Mouse (Mus musculus) NIH3T3 (cell line): Measurements from ENCODE around the gene Nepn.

Source experiments
- DNase-seq: peaks from one replicate; pipeline ENCODE4 v3.0.0-alpha.2; 2012; ENCODE audit warnings: low read depth

The Nepn gene

DNA sequence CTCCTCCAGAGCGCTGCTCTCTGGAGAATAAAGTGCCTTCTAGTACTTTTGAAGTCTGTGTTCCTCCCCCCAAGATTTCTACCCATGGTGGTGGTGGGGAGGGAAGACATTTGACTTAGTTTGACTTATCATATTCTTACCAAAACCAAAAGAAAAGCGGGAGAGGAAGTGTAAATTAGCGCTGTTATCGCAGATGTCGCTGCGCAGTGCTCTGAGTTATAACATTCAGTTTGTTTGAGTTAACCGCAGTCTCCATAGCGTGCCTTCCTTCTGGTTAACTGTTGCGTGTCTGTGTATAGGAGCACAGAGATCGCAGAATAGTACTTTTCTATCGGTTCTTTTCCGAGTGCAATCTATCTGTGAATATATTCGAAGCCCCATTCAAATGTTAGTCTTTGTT lies 16.4 kb downstream of the Nepn start:
- DNase-seq, result no peak

DNA sequence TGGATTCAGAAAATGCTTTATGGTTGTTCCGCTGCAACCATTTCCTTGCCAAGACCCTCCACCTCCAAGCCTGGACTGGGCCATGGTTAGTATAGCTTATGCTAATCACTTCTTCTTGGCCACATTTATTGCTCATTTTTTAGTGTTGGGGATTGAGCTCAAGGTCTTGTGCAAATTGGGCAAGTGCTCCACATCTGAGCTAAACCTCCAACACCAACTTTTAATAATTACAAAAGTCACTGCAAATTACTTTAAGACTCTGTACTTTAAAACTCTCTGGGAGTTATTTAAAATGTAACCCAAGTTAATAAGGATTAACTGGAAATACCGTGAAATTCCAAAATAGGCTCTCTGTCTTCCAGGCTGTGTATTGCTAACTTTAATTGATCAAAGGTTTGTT lies 18.8 kb downstream of the Nepn start:
- no peak for DNase-seq

DNA sequence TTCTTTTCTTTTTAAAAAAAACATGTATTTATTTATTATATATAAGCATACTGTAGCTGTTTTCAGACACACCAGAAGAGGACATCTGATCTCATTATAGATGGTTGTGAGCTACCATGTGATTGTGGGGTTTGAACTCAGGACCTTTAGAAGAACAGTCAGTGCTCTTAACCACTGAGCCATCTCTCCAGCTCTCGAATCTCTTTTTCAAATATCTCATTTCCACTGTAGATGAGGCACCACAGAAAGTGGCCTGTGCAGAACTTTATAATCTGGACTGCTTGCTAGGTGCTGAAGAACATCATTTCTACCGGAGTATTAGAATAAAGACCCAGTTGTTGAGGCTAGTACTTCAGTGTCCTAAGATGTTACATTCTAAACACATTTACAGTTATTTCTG lies 26.2 kb downstream of the Nepn start:
- no peak for DNase-seq

DNA sequence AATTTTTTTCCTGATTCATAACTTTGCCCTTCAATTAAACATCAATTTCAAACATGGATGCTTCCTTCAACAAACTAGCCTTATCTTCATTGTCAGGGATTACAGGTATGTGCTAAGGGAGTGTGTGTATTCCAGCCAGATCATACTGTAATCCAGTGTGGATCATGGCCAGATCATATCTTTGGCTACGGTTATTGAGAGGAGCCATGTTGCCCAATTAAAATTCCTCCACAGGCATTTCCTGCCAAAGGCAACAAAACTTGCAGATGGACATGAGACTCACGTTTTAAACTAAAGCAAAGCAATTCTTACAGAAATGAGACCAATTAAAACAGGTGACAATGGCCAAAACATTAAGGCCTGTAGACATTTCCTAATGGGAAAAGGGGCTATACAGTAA lies 27.7 kb downstream of the Nepn start:
- DNase-seq, result peak; percentile 77

DNA sequence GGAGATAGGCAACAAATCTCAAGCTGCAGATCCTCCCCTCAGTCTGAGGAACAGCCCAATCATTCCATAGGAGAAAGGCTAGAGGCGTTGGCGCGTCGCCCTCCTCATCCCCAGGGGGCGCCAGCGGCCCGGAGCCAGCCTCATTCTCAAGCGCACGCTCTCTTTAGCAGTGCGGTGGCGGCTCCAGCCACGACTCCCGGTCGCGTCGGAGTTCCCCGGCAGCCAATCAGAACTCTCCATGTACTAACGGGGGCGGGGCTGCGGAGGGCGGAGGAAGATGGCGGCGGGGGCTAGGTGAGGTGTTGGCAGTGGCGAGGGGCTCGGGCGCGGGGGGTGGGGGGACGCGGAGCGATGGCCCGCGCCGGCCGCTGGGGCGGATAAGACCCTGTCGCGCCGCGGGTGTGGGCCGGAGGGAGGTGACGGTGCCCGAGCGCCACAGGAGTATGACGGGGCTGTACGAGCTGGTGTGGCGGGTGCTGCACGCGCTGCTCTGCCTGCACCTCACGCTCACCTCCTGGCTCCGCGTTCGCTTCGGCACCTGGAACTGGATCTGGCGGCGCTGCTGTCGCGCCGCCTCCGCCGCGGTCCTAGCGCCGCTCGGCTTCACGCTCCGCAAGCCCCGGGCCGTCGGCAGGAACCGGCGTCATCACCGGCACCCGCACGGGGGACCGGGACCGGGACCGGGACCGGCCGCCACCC lies 28.7 kb downstream of the Nepn start, which contains the start of gene Nus1:
TSS of gene Nus1 (plus strand) at position 249 of the 699 bp plus-strand sequence.
- DNase-seq, result peak; percentile 100

DNA sequence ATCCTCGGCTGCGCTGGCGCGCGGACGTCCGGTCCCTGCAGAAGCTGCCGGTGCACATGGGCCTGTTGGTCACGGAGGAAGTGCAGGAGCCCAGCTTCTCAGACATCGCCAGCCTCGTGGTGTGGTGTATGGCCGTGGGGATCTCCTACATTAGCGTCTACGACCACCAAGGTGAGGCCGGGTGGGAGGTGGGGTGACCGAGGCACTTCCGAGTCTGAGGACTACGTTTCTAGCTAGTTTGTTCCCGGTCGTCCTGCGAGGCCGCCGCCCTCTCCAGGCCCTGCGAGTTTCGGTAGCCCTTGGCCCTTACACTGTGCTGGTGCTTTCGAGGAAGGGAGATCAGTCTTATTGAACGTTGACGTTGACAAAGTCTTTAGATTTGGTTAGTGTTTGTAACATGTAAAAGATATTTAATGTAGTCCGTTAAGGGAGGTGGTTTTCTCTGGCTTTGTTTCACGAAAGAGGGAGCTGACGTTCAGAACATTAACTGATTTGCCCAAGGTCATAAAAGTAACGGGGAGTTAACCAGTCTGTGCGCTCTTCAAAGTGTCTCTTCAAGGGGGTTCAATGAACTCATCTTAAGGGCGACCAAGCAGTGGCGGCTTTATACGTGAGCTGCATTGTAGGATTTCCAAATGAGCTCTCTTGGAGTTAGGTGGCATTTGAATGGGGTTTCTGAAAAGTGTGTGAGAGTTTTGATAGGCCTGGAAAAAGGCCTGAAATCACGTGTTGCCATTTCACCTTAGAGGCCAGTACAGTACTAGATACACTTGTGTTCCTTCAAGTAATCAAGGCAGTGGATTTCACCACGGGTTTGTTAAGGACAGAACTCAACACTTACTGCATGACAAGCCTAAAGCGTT lies 29.5 kb downstream of the Nepn start:
- peak; percentile 45 for DNase-seq

DNA sequence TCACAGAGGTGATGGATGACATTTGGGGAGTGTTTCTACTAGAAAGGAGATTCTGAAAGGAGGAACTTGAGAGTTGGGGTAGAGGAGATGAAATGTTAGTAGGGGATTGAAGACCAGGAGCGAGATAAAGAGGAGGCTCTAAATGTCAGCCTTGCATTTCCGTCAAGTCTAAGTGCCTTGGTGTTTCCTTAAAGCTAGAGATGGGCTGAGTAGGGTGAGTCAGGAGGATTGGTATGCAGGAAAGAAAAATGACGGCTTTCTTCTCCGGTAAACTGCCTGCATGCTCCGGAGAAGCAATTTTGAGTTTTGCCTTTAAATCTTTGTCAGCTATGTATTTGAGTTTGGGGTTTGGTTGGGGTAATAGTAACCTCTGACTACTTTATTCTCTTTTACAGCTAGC lies 30.2 kb downstream of the Nepn start:
- peak; percentile 55 for DNase-seq

DNA sequence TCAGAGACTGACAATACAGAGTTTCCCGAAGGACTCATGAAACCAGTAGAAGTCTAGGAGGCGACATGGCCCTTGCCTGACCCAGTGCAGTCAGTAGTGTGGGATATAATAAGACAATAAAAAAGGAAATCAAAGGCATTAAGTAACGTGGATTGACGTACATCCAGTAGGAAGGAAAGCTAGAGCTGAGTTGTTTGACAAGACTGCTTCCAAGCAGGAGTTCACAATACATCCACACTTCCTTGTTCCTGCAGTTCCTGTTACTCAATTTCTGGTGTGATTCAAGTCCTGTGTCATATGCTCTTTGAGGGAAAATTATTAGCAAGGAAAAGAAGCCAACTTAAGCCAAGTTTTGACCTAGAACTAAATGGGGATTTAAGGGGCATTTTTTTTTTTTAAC lies 30.6 kb downstream of the Nepn start:
- peak; percentile 30 for DNase-seq

DNA sequence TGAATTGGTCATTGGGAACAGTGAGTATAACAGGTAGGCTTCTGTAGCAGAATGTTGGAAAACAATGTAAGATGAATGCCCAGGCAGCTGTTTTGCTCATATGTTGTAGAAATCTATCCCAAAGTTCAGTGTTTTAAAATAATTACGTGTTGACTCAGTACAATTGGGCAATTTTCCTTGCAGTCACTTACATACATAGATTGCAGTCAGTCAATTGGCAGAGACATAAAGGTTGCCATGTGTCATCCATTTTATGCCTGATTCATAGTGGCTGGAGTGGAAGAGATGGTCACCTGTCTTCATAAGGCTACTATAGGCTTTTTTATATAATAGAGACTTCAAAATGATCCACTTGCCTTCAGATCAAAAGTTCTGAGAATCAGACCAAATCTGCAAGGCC lies 31.8 kb downstream of the Nepn start:
- peak; percentile 74 for DNase-seq

DNA sequence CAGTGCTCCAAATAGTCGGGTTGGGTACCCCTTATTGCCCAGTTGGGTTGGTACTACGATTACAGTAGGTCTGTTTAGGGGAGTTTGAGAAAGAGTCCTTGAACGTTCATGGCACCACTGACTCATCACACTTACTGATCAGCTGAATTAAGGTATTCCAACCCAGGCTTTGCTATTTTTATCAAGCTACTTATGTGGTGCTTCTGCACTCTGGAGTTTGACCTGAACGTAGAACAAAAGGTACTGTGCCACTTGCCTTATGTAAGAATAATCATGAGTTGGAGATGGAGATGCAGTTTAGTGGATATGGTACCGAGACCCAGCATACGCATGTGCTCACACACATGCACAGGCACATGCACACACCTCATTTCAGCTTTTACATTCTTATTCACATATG lies 32.9 kb downstream of the Nepn start:
- no peak for DNase-seq

DNA sequence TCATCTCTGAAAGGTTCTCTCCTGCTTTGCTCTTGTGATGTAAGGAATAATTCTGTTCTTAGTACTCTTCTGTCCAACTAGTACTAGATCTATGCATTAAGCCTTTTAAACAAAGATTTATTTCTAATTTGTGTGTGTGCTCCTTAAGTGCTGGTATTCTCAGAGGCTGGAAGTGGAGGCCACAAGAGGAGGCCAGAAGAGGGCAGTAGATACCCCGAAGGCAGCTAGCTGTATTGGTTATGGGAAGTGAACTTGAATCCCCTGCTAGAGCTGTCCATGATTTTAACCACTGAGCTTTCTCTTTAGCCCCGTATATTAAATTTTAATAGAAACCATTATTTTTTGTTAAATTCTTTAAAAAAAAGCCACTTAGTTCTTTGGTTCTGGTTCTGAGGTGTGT lies 34.3 kb downstream of the Nepn start:
- no peak for DNase-seq

DNA sequence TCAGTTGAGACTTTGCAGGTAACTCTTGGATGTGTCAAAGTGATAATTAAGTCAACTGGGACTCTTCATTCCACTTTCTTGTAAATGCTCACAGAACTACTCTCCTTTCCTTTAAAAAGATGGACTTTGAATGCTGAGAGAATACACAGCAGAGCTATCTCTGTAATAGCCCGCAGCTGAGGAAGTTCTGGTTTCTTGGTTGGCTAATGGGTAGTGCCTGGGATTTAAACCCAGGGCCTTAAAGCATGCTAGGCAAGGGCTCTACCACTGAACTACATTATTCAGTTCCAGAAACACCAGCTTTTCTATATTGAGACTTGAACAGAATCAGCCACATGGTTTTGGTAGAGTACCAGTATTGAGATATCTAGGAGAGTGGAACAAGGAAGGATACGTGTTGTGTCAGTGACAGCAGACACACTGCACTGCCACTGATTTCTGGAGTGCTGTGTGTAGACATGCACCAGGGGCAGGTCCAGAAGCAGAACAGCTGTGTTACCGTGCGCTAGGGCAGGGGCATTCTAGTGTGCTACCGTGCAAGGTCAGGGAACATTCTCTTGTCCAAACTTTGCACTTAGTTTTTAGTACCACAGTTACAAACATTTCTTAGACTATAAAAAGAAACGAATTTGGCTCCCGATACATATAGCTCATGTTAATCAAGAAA lies 37.7 kb downstream of the Nepn start:
- no peak for DNase-seq

DNA sequence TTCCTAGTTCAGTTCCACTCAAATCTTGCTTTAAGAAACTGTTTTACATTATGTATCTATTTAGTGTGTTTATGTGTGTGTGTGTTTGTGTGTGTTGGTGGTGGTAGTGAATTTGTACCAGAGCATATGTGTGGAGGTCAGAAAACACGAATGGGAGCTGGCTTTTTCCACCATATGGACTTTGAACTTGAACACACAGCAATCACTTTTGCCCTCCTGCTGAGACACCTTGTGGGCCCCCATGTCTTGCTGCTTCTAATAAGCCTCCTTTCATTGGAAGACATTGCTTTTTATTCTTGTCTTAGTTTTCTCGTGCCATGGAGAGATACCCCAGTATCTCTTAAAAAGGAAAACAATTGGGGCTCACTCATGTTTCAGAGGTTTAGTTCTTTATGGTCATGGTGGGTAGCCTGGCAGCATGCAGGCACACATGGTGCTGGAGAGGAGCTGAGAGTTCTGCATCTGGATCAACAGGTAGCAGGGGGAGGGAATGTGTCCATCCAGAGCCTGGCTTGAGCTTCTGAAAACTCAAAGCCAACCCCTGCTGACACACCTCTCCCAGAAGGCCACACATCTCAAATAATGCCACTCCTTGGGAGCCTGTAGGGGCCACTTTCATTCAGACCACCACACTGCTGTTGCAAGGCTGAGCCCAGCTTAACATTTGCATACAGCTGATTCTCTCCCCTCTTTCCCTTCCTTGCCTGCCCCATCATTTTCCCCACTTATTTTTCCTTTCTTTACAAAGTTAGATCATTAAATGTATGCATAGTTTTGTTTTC lies 39.1 kb downstream of the Nepn start:
- no peak for DNase-seq

DNA sequence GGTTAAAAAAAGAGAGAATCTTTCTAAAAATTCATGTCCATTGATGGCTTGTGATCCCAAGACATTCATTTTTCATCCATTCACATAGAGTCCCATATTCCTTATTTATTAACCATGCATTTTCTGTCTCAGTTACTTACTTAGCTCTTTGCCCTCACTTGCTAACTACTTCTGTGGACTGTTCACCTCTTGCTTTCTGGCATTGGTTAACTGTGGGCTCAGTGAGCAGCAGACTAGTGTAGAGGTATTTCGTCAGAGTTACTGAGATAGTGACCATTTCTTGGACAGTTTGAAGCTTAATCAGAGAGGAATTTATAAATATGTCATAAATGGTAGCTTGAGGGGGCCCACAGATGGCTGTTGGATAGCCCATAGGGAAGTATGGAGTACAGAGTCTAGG lies 42.2 kb downstream of the Nepn start:
- no peak for DNase-seq

DNA sequence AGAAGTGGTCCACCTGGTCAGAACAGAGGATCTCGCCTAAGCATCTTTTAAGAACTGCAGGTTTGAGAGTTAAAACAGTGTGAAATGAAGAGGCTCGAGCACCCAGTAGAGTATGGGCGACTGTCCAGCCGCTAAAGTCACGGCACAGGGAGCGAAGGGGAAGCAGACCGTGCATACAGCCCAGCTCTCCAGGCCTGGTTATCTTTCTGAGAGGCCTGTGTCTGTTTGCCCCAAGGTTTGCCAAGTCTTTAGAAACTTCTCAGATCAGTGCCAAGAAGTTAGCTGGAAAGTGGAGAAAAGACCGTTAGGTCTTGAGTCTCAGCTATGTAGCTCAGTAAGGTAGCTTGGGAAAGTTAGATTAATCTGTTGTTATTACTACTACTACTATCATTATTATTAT lies 46.1 kb downstream of the Nepn start:
- no peak for DNase-seq
